Comparison of ENCODE assay signal across 9 mouse cellular contexts in genomic region chr4:134579620-134580019, GRCm38 (mm10). TPM values are rescaled to one million over a fixed set of nuclear protein-coding genes. Genes with fewer than 3 reads are reported as not detected.
DNase-seq lines count a peak whose midpoint lies in the region; ATAC-seq lines count a peak whose summit lies in the region.
"Had no signal": no experiment of that assay in that cellular context is flagged by ENCODE, and none has a peak within 500 bp of the region (broad histone marks: within the 10 kb centered on the region; RNA-seq: fewer than 3 reads in every experiment).

No protein-coding gene starts in this region.

- peaks cover 42% of the 10 kb centered on the region for H3K4me1 ChIP-seq in forebrain, embryonic 12.5 days
- H3K4me1 ChIP-seq in forebrain, embryonic 16.5 days (replicated peaks; ENCODE audit: control insufficient read depth, insufficient read depth, low read length) = peaks cover 37% of the 10 kb centered on the region
- peaks cover 20% of the 10 kb centered on the region for H3K4me1 ChIP-seq in liver, embryonic 12.5 days
- peaks cover 16% of the 10 kb centered on the region for H3K4me1 ChIP-seq in liver, embryonic 11.5 days (replicated peaks; ENCODE audit: control insufficient read depth, insufficient read depth, low read length)
- H3K4me1 ChIP-seq in embryonic facial prominence, embryonic 14.5 days (ENCODE audit: control insufficient read depth, insufficient read depth, low read length) = peaks cover 20% of the 10 kb centered on the region
- H3K4me1 ChIP-seq in midbrain, embryonic 15.5 days = peaks cover 26% of the 10 kb centered on the region

- no peak overlapping the region for H3K27ac ChIP-seq in forebrain, embryonic 12.5 days
- H3K27ac ChIP-seq in forebrain, embryonic 16.5 days (ENCODE audit: low read length) = no peak overlapping the region
- H3K27ac ChIP-seq in liver, embryonic 12.5 days = no peak overlapping the region
- H3K27ac ChIP-seq in liver, embryonic 11.5 days (ENCODE audit: low read depth, low read length) = no peak overlapping the region
- H3K27ac ChIP-seq in embryonic facial prominence, embryonic 14.5 days (replicated peaks; ENCODE audit: low read depth, low read length) = no peak overlapping the region
- 0 out of 2 replicates have a peak overlapping the region, but pooled peaks have one; percentile 26 for H3K27ac ChIP-seq in midbrain, embryonic 15.5 days

- WGBS in forebrain, embryonic 12.5 days = 43% methylated on average over 5 of the region's 5 CpGs
- 23% methylated on average over 5 of the region's 5 CpGs for WGBS in forebrain, embryonic 16.5 days
- 19% methylated on average over 5 of the region's 5 CpGs for WGBS in liver, embryonic 12.5 days (ENCODE audit: insufficient replicate concordance)
- 17% methylated on average over 5 of the region's 5 CpGs for WGBS in liver, embryonic 11.5 days
- 21% methylated on average over 5 of the region's 5 CpGs for WGBS in embryonic facial prominence, embryonic 14.5 days
- WGBS in midbrain, embryonic 15.5 days = 23% methylated on average over 5 of the region's 5 CpGs

- H3K9ac ChIP-seq in forebrain, embryonic 12.5 days = 0 out of 2 replicates have a peak overlapping the region, but pooled peaks have one; percentile 25
- no peak overlapping the region for H3K9ac ChIP-seq in forebrain, embryonic 16.5 days (replicated peaks; ENCODE audit: low read depth, low read length)
- no peak overlapping the region for H3K9ac ChIP-seq in liver, embryonic 12.5 days
- H3K9ac ChIP-seq in liver, embryonic 11.5 days (ENCODE audit: low read depth, low read length) = no peak overlapping the region
- H3K9ac ChIP-seq in embryonic facial prominence, embryonic 14.5 days (ENCODE audit: low read depth, low read length) = peak overlapping the region; percentile 43
- H3K9ac ChIP-seq in midbrain, embryonic 15.5 days = no peak overlapping the region

- ATAC-seq in forebrain, embryonic 12.5 days (ENCODE audit: low FRiP score) = no peak
- no peak for ATAC-seq in forebrain, embryonic 16.5 days
- no peak for ATAC-seq in liver, embryonic 12.5 days
- ATAC-seq in liver, embryonic 11.5 days (replicated peaks; ENCODE audit: low FRiP score) = no peak
- no peak for ATAC-seq in embryonic facial prominence, embryonic 14.5 days (ENCODE audit: low read depth)
- ATAC-seq in midbrain, embryonic 15.5 days (replicated peaks) = no peak
- no peak for ATAC-seq in frontal cortex, adult (ENCODE audit: low TSS enrichment)

- no peaks in the 10 kb centered on the region for H3K36me3 ChIP-seq in forebrain, embryonic 12.5 days (replicated peaks)
- no peaks in the 10 kb centered on the region for H3K36me3 ChIP-seq in forebrain, embryonic 16.5 days (ENCODE audit: control insufficient read depth, insufficient read depth)
- H3K36me3 ChIP-seq in liver, embryonic 12.5 days = peaks cover 4% of the 10 kb centered on the region; the same call in 1 of the 2 replicates
- no peaks in the 10 kb centered on the region for H3K36me3 ChIP-seq in liver, embryonic 11.5 days (ENCODE audit: control insufficient read depth, insufficient read depth, low read length)
- H3K36me3 ChIP-seq in embryonic facial prominence, embryonic 14.5 days (ENCODE audit: control insufficient read depth, insufficient read depth, low read length) = no peaks in the 10 kb centered on the region
- H3K36me3 ChIP-seq in midbrain, embryonic 15.5 days (replicated peaks) = no peaks in the 10 kb centered on the region

- H3K4me2 ChIP-seq in forebrain, embryonic 12.5 days = peak overlapping the region; percentile 11; the same call in 1 of the 2 replicates
- no peak overlapping the region for H3K4me2 ChIP-seq in forebrain, embryonic 16.5 days (ENCODE audit: low read length)
- peak overlapping the region; percentile 12; the same call in 1 of the 2 replicates for H3K4me2 ChIP-seq in liver, embryonic 12.5 days
- no peak overlapping the region; the same call in 1 of the 2 replicates for H3K4me2 ChIP-seq in liver, embryonic 11.5 days
- peak overlapping the region; percentile 30; the same call in 1 of the 2 replicates for H3K4me2 ChIP-seq in embryonic facial prominence, embryonic 14.5 days (ENCODE audit: low read depth, low read length)
- no peak overlapping the region for H3K4me2 ChIP-seq in midbrain, embryonic 15.5 days

- no peak overlapping the region for H3K4me3 ChIP-seq in forebrain, embryonic 12.5 days (replicated peaks)
- no peak overlapping the region for H3K4me3 ChIP-seq in forebrain, embryonic 16.5 days (replicated peaks; ENCODE audit: low read length)
- no peak overlapping the region for H3K4me3 ChIP-seq in liver, embryonic 12.5 days
- no peak overlapping the region for H3K4me3 ChIP-seq in liver, embryonic 11.5 days (ENCODE audit: low read depth, low read length)
- no peak overlapping the region for H3K4me3 ChIP-seq in embryonic facial prominence, embryonic 14.5 days (ENCODE audit: low read depth, low read length)
- H3K4me3 ChIP-seq in midbrain, embryonic 15.5 days = no peak overlapping the region

- H3K9me3 ChIP-seq in forebrain, embryonic 12.5 days = no peaks in the 10 kb centered on the region
- H3K9me3 ChIP-seq in forebrain, embryonic 16.5 days (ENCODE audit: control insufficient read depth, low read length) = no peaks in the 10 kb centered on the region
- no peaks in the 10 kb centered on the region for H3K9me3 ChIP-seq in liver, embryonic 12.5 days (replicated peaks)
- no peaks in the 10 kb centered on the region for H3K9me3 ChIP-seq in liver, embryonic 11.5 days (ENCODE audit: control insufficient read depth, low read length)
- H3K9me3 ChIP-seq in embryonic facial prominence, embryonic 14.5 days (ENCODE audit: control insufficient read depth, low read length) = no peaks in the 10 kb centered on the region
- no peaks in the 10 kb centered on the region for H3K9me3 ChIP-seq in midbrain, embryonic 15.5 days

- no peaks in the 10 kb centered on the region for H3K27me3 ChIP-seq in forebrain, embryonic 12.5 days
- H3K27me3 ChIP-seq in forebrain, embryonic 16.5 days (replicated peaks; ENCODE audit: control insufficient read depth, insufficient read depth, low read length) = no peaks in the 10 kb centered on the region; the same call in 1 of the 2 replicates
- H3K27me3 ChIP-seq in liver, embryonic 12.5 days (replicated peaks) = peaks cover 15% of the 10 kb centered on the region
- H3K27me3 ChIP-seq in liver, embryonic 11.5 days (replicated peaks; ENCODE audit: control insufficient read depth, insufficient read depth, low read length) = no peaks in the 10 kb centered on the region
- H3K27me3 ChIP-seq in embryonic facial prominence, embryonic 14.5 days (replicated peaks; ENCODE audit: control insufficient read depth, insufficient read depth, low read length) = no peaks in the 10 kb centered on the region
- H3K27me3 ChIP-seq in midbrain, embryonic 15.5 days (replicated peaks) = no peaks in the 10 kb centered on the region

- no peak for DNase-seq in liver, embryonic 11.5 days (ENCODE audit: low spot score)
- no peak for DNase-seq in embryonic facial prominence, embryonic 14.5 days (ENCODE audit: low spot score)
- DNase-seq in frontal cortex, postnatal 25 days (ENCODE audit: low spot score in 2 of 2) = no peak
- DNase-seq: lung, adult 2 months had no signal

RNA-seq across cellular contexts. Expression of gene Selenon, which starts 27.7 kb away (rescaled TPM):
- 9.3 and 14.8 TPM in 2 replicates for polyA plus RNA-seq in forebrain, embryonic 12.5 days (2016; fragmentation: Nextera tagmentation; extraction: Ambion mirVana)
- 7.9 and 8.1 TPM in 2 replicates for polyA plus RNA-seq in forebrain, embryonic 16.5 days (2015; fragmentation: Nextera tagmentation; extraction: Ambion mirVana)
- polyA plus RNA-seq in liver, embryonic 12.5 days (2016; fragmentation: Nextera tagmentation; extraction: Ambion mirVana) = 12.5 and 14.1 TPM in 2 replicates
- polyA plus RNA-seq in liver, embryonic 11.5 days (2014; fragmentation: Nextera tagmentation; extraction: Ambion mirVana) = 12.4 and 13.1 TPM in 2 replicates
- 22.8 and 24.7 TPM in 2 replicates for polyA plus RNA-seq in embryonic facial prominence, embryonic 14.5 days (2014; fragmentation: Nextera tagmentation; extraction: Ambion mirVana)
- polyA plus RNA-seq in midbrain, embryonic 15.5 days (2015; fragmentation: Nextera tagmentation; extraction: Ambion mirVana) = 28.3 and 35.6 TPM in 2 replicates

RNA-seq across cellular contexts. Expression of gene Mtfr1l, which starts 44.4 kb away (rescaled TPM):
- 125 and 129 TPM in 2 replicates for polyA plus RNA-seq in forebrain, embryonic 12.5 days (2016; fragmentation: Nextera tagmentation; extraction: Ambion mirVana)
- 166 and 180 TPM in 2 replicates for polyA plus RNA-seq in forebrain, embryonic 16.5 days (2015; fragmentation: Nextera tagmentation; extraction: Ambion mirVana)
- 69.3 and 72.1 TPM in 2 replicates for polyA plus RNA-seq in liver, embryonic 12.5 days (2016; fragmentation: Nextera tagmentation; extraction: Ambion mirVana)
- 107 and 114 TPM in 2 replicates for polyA plus RNA-seq in liver, embryonic 11.5 days (2014; fragmentation: Nextera tagmentation; extraction: Ambion mirVana)
- 126 and 137 TPM in 2 replicates for polyA plus RNA-seq in embryonic facial prominence, embryonic 14.5 days (2014; fragmentation: Nextera tagmentation; extraction: Ambion mirVana)
- polyA plus RNA-seq in midbrain, embryonic 15.5 days (2015; fragmentation: Nextera tagmentation; extraction: Ambion mirVana) = 164 and 173 TPM in 2 replicates

Comparison
In these comparisons a context has a peak if more than half of its experiments do, and no peak if none do; other contexts are left out.
1. H3K4me2 ChIP-seq: peak in forebrain, embryonic 12.5 days (single experiment), liver, embryonic 12.5 days (single experiment) and embryonic facial prominence, embryonic 14.5 days (single experiment); none in forebrain, embryonic 16.5 days (single experiment), liver, embryonic 11.5 days (single experiment) and midbrain, embryonic 15.5 days (single experiment).
2. H3K9ac ChIP-seq: peak in forebrain, embryonic 12.5 days (single experiment) and embryonic facial prominence, embryonic 14.5 days (single experiment); none in forebrain, embryonic 16.5 days (single experiment), liver, embryonic 12.5 days (single experiment), liver, embryonic 11.5 days (single experiment) and midbrain, embryonic 15.5 days (single experiment).